Mouse (Mus musculus): ENCODE results near the gene Wnk4.

The Wnk4 gene

GRCm38 (mm10) chr11:101245071-101245470 lies 15.3 kb upstream of the Wnk4 start:
- peak in 1 of 2 experiments; percentile 67 for DNase-seq

- DNase-seq, result peak; percentile 67 to 84
Observed at GRCm38 (mm10) chr11:101245855-101246701, 14.3 kb upstream of the Wnk4 start, which contains the start of gene Ramp2. Gene Ramp2, plus strand, starts transcription at chr11:101246028.

- no peak for DNase-seq
Observed at GRCm38 (mm10) chr11:101246702-101247012, 13.7 kb upstream of the Wnk4 start.

GRCm38 (mm10) chr11:101247521-101248030 lies 12.8 kb upstream of the Wnk4 start:
- DNase-seq, result peak; percentile 61 to 78

GRCm38 (mm10) chr11:101248258-101248994 lies 11.9 kb upstream of the Wnk4 start:
- DNase-seq, result peak; percentile 82 to 86

GRCm38 (mm10) chr11:101251031-101251430 lies 9.3 kb upstream of the Wnk4 start:
- DNase-seq, result peak in 1 of 2 experiments; percentile 75

GRCm38 (mm10) chr11:101252941-101253340 lies 7.4 kb upstream of the Wnk4 start:
- no peak for DNase-seq

- DNase-seq, result peak; percentile 90 to 93
Observed at GRCm38 (mm10) chr11:101253613-101254389, 6.6 kb upstream of the Wnk4 start, which contains the start of gene Vps25. Gene Vps25, plus strand, starts transcription at chr11:101253707.

- DNase-seq, result no peak
Observed at GRCm38 (mm10) chr11:101255826-101256775, 4.3 kb upstream of the Wnk4 start.

GRCm38 (mm10) chr11:101259261-101259712 lies 1.1 kb upstream of the Wnk4 start:
- peak; percentile 51 to 79 for DNase-seq

GRCm38 (mm10) chr11:101260826-101261380 lies 536 bp downstream of the Wnk4 start:
- DNase-seq, result peak in 1 of 2 experiments; percentile 61

GRCm38 (mm10) chr11:101262272-101262967 lies 2.1 kb downstream of the Wnk4 start:
- DNase-seq, result peak in 1 of 2 experiments; percentile 62

GRCm38 (mm10) chr11:101263138-101263988 lies 3.0 kb downstream of the Wnk4 start:
- DNase-seq, result no peak

GRCm38 (mm10) chr11:101263989-101264280 lies 3.6 kb downstream of the Wnk4 start:
- DNase-seq, result no peak

GRCm38 (mm10) chr11:101264954-101265471 lies 4.6 kb downstream of the Wnk4 start:
- DNase-seq, result peak in 1 of 2 experiments; percentile 58

- no peak for DNase-seq
Observed at GRCm38 (mm10) chr11:101265906-101266305, 5.5 kb downstream of the Wnk4 start.

GRCm38 (mm10) chr11:101269577-101270116 lies 9.3 kb downstream of the Wnk4 start:
- DNase-seq, result no peak

- DNase-seq, result no peak
Observed at GRCm38 (mm10) chr11:101272446-101272845, 12.1 kb downstream of the Wnk4 start.

GRCm38 (mm10) chr11:101275309-101275708 lies 14.9 kb downstream of the Wnk4 start:
- DNase-seq, result no peak
